Mouse (Mus musculus) liver, adult 2 months (tissue): ENCODE data around the gene 1700123O20Rik. TPM values are rescaled to one million over a fixed set of nuclear protein-coding genes. Genes with fewer than 3 reads are reported as not detected.

Source experiments
- DNase-seq: peaks from one replicate; pipeline ENCODE4 v3.0.0-alpha.2; 2011; ENCODE audit warnings: low read depth, low spot score; ENCODE audit errors: extremely low read depth
- H3K27ac ChIP-seq: fragments of 200-500 bp; replicated peaks from 2 replicates; pipeline ENCODE4 v1.5.1; 2012; ENCODE audit warnings: low read depth, mild to moderate bottlenecking, control low read depth, inconsistent platforms, low read length; ENCODE audit not compliant: insufficient read depth
- H3K27me3 ChIP-seq: fragments of 200-500 bp; 2 replicates; pipeline ENCODE4 v1.6.1; 2012; ENCODE audit warnings: mild to moderate bottlenecking, moderate library complexity, low read length, inconsistent platforms; ENCODE audit not compliant: control insufficient read depth, insufficient read depth
- H3K36me3 ChIP-seq: fragments of 200-500 bp; 2 replicates; pipeline ENCODE4 v1.6.1; 2012; ENCODE audit warnings: low read length, inconsistent platforms; ENCODE audit not compliant: control insufficient read depth, insufficient read depth
- H3K4me1 ChIP-seq: fragments of 200-500 bp; 2 replicates; pipeline ENCODE4 v1.6.1; 2011; ENCODE audit warnings: low read length; ENCODE audit not compliant: control insufficient read depth, insufficient read depth
- H3K4me3 ChIP-seq: fragments of 200-500 bp; 2 replicates; pipeline ENCODE4 v1.5.1; 2011; ENCODE audit warnings: low read depth, mild to moderate bottlenecking, control low read depth, low read length, moderate library complexity; ENCODE audit not compliant: insufficient read depth
- H3K79me2 ChIP-seq: fragments of 200-500 bp; 2 replicates; pipeline ENCODE4 v1.6.1; 2012; ENCODE audit warnings: inconsistent platforms, mild to moderate bottlenecking, low read length, moderate library complexity; ENCODE audit not compliant: control insufficient read depth, insufficient read depth
- H3K9ac ChIP-seq: fragments of 200-500 bp; 2 replicates; pipeline ENCODE4 v1.6.1; 2012; ENCODE audit warnings: low read depth, mild to moderate bottlenecking, control low read depth, inconsistent platforms, low read length
- CTCF ChIP-seq: fragments of 200-500 bp; IDR thresholded peaks from 2 replicates; pipeline ENCODE4 v1.5.1; 2011; ENCODE audit warnings: low read depth, low read length, control low read depth
- POLR2A ChIP-seq: fragments of 200-500 bp; IDR thresholded peaks from 2 replicates; pipeline ENCODE4 v1.6.1; 2011; ENCODE audit warnings: low read length, control low read depth; ENCODE audit not compliant: insufficient read depth; ENCODE audit errors: extremely low read depth
- WGBS: fragments of 180-500 bp; shearing (Covaris S2); methylation state at CpG from one replicate; pipeline ENCODE4 v1.1.7; 2018; 5-methylcytosine and 5-hydroxymethylcytosine counted together
- polyA plus RNA-seq: library from polyadenylated mRNA; depleted of rRNA; stranded (reverse); fragments of >200 nt; gene quantifications from 2 replicates; pipeline ENCODE4 v1.2.3, GENCODE M21; 2012
- total RNA-seq: library from RNA; depleted of rRNA; stranded (reverse); fragments of >200 nt; gene quantifications from 2 replicates; pipeline ENCODE4 v1.2.3, GENCODE M21; 2014

Gene 1700123O20Rik
- total and polyA plus RNA-seq, 2 experiments = 30.6 to 39.0 TPM

- no peak overlapping the region for H3K9ac ChIP-seq
- no peaks in the 10 kb centered on the region for H3K27me3 ChIP-seq
- H3K36me3 ChIP-seq = peaks cover 23% of the 10 kb centered on the region
- DNase-seq = no peak
- H3K27ac ChIP-seq = no peak overlapping the region
- 76% methylated on average over 3 of the region's 3 CpGs for WGBS
- TF ChIP-seq POLR2A = no peak
- TF ChIP-seq CTCF = no peak
- H3K79me2 ChIP-seq = peaks cover 20% of the 10 kb centered on the region; the same call in 1 of the 2 replicates
- peaks cover 6% of the 10 kb centered on the region for H3K4me1 ChIP-seq
- no peak overlapping the region for H3K4me3 ChIP-seq
These were observed 3.6 kb upstream of the 1700123O20Rik start for GRCm38 (mm10) chr14:54682396-54682795.

DNA sequence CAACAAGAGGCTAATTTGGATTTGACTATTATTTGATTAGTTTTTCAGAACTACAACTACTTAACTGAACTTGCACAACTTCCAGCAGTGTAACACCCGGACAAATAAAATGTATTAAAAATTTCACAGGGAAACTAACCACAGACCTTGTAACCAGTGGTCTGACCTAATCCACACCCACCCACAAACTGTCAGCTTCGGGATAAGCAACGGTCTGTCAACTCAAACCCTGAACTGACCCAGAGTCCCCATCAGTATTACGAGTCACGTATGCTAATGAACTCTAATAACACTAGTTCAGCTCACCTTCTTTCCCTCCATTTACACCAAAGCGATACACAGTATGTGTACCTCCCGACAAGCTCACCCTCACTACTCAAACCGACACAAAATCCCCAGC lies 545 bp upstream of the 1700123O20Rik start:
- peak overlapping the region; percentile 96 for H3K9ac ChIP-seq
- peak; percentile 52 for DNase-seq
- H3K4me3 ChIP-seq = peak overlapping the region; percentile 90
- peaks cover 7% of the 10 kb centered on the region for H3K4me1 ChIP-seq
- WGBS = under 1% methylated on average over 8 of the region's 8 CpGs
- peaks cover 27% of the 10 kb centered on the region; the same call in 1 of the 2 replicates for H3K79me2 ChIP-seq
- TF ChIP-seq POLR2A (no peak), CTCF (no peak)
- H3K27me3 ChIP-seq = no peaks in the 10 kb centered on the region
- peaks cover 25% of the 10 kb centered on the region for H3K36me3 ChIP-seq
- peak overlapping the region; percentile 96 for H3K27ac ChIP-seq

DNA sequence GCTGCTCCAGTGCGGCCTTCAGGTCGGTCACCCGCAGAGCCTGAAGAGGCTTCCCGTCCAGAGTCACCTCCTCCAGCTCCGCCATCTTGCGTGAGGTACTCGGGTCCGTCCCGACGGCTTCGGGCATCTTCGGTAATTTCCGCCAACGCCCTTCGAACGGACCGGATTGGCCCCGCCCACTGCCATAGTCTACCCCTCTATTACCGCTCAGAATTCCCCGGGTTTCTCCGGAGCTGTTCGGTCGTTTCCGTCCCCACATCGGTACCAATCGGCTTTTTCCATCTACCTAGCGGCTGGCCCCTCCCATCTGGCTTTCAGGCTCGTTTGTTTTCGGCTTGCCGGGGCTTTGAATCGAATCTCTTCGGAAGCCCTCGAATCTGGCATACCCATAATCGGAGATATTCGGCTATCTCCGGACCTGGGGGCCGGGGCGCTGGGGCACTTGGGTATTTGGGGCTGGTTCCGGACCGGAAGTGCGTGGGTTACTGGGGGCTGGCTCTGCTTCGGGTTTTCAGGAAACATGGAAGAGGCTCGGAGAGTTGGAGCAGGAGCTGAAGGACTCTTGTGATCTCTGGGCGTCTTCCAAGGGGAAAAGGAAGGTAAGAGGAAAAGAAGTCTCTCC lies 617 bp downstream of the 1700123O20Rik start, which contains the start of gene Acin1:
Gene Acin1, minus strand, starts transcription at position 410 of the 622 bp plus-strand sequence.
- Histone ChIP-seq H3K27me3 (no peaks in the 10 kb centered on the region), H3K4me3 (peak within 1 kb of the TSS; percentile 90), H3K36me3 (peaks cover 26% of the 10 kb centered on the region), H3K79me2 (peaks cover 22% of the 10 kb centered on the region; the same call in 1 of the 2 replicates), H3K27ac (peak within 1 kb of the TSS; percentile 96), H3K9ac (peak within 1 kb of the TSS; percentile 96), H3K4me1 (peaks cover 7% of the 10 kb centered on the region)
- WGBS = under 1% methylated on average over 44 of the region's 44 CpGs
- peak; percentile 93 for DNase-seq
- TF ChIP-seq POLR2A = peak; percentile 88
- no peak for TF ChIP-seq CTCF

- H3K9ac ChIP-seq = peak overlapping the region; percentile 81
- peaks cover 7% of the 10 kb centered on the region for H3K4me1 ChIP-seq
- no peak for TF ChIP-seq CTCF
- TF ChIP-seq POLR2A = no peak
- peaks cover 26% of the 10 kb centered on the region for H3K36me3 ChIP-seq
- peak; percentile 46 for DNase-seq
- peak overlapping the region; percentile 72 for H3K4me3 ChIP-seq
- no peaks in the 10 kb centered on the region for H3K27me3 ChIP-seq
- H3K27ac ChIP-seq = peak overlapping the region; percentile 80
- WGBS = under 1% methylated on average over 8 of the region's 8 CpGs
- peaks cover 22% of the 10 kb centered on the region; the same call in 1 of the 2 replicates for H3K79me2 ChIP-seq
These were observed 1.2 kb downstream of the 1700123O20Rik start for GRCm38 (mm10) chr14:54687251-54687650.

DNA sequence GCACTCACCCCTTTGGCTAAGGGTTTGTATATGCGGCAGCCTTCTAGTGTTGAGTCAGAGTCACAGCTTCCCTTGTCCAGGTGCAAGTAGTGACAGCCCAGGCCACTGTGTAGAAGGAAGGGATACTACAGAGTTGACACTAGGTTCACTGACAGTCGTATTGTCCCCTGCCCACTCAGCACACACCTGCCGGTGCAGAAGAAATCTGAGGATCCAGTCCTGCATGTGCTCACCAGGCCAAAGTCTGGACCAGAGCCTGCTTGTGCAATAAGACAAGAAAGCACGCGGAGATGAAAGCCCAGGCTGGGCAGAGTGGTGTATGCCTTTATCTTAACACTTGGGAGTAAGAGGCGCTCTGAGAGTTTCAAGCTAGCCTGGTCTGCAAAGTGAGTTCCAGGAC lies 9.0 kb downstream of the 1700123O20Rik start:
- Histone ChIP-seq H3K27me3 (no peaks in the 10 kb centered on the region), H3K4me3 (no peak overlapping the region), H3K79me2 (no peaks in the 10 kb centered on the region), H3K27ac (no peak overlapping the region), H3K4me1 (no peaks in the 10 kb centered on the region), H3K9ac (no peak overlapping the region), H3K36me3 (peaks cover 6% of the 10 kb centered on the region)
- 50% methylated on average over 6 of the region's 6 CpGs for WGBS
- DNase-seq = no peak
- TF ChIP-seq POLR2A (no peak), CTCF (no peak)

DNA sequence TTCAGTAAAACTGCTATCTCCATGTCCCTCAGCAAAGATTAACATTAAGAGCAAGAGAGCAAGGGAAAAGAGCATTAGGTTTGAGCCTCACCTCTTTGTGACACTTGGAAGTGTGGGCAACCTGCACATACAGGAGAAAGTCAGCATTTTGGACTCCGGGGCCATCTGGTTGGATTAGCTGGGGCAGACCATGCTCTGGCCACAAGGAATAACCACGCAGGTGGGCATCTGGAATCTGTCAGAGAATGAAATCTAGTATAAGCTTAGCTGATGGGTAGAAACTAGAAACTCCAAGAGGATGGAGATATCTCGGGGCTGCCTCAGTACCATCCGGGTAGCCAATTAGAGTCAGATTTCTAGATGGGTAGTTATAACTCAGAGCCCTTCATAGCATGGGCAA lies 10.7 kb downstream of the 1700123O20Rik start:
- Histone ChIP-seq H3K4me1 (peaks cover 1% of the 10 kb centered on the region; the same call in 1 of the 2 replicates), H3K79me2 (no peaks in the 10 kb centered on the region), H3K9ac (no peak overlapping the region), H3K27me3 (no peaks in the 10 kb centered on the region), H3K36me3 (no peaks in the 10 kb centered on the region), H3K27ac (no peak overlapping the region), H3K4me3 (no peak overlapping the region)
- DNase-seq = no peak
- TF ChIP-seq POLR2A (no peak), CTCF (no peak)
- WGBS = 92% methylated on average over 4 of the region's 4 CpGs
